ENCODE assay signal across 10 mouse cellular contexts in the genomic region with DNA sequence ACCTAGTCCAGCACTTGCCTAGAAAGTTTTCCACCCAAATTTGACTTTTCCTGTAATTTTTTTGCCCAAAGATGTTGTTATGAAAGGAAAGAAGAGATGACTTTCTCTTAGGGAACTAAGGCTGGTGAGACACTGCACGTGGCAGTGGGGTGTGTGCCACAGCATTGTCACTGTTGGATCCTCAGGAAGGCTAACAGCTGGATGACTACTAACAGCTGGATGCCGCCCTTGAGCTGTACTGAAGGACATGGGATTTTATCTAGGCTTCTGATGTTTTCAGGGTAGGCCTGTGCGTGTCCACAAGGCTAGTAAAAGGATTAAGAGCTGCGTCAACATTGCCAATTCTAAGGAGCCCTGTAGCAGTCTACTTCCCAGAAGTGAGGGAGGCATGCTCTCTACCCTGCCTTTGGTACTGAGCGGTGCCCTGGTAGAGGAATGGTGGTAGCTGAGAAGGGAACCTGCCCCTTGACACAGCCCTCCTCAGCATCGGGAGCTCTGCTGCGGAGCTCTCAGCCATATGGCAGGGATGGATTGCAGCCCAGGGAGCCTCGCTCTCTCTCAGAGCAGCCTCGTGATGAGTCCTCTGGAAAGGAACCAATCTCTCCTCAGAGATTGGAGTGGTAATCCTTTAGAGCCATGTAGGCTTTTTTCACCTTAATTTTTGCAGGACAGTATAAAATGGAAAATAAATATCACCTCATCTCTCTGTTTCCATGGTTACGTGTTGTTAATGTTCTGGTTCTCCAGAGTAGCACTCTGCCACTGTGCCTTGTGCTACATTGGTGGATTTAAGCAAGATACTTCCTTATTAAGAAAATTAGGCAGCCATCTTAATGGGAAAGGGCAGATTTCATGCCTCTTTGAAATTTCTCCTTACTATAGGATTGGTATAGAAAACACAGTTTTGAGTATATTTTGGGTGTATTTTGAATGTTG. TPM values are rescaled to one million over a fixed set of nuclear protein-coding genes. Genes with fewer than 3 reads are reported as not detected.
DNase-seq lines count a peak whose midpoint lies in the region; ATAC-seq and TF ChIP-seq lines count a peak whose summit lies in the region.
"Had no signal": no experiment of that assay in that cellular context is flagged by ENCODE, and none has a peak within 500 bp of the region (broad histone marks: within the 10 kb centered on the region; RNA-seq: fewer than 3 reads in every experiment).

No protein-coding gene starts in this region.

- H3K9me3 ChIP-seq in liver, embryonic 14.5 days (ENCODE audit: control insufficient read depth, low read length): no peaks in the 10 kb centered on the region
- H3K9me3 ChIP-seq: embryonic facial prominence, embryonic 15.5 days had no signal

- no peak for ATAC-seq in liver, embryonic 14.5 days (ENCODE audit: insufficient read depth)
- ATAC-seq: intestine, embryonic 16.5 days had no signal

- no peak overlapping the region for H3K4me3 ChIP-seq in liver, embryonic 14.5 days (ENCODE audit: insufficient read depth in 1 of 2, low read depth in 2 of 2, low read length in 2 of 2)
- no peak overlapping the region for H3K4me3 ChIP-seq in cerebellum, adult 2 months (replicated peaks; ENCODE audit: insufficient read depth, low read depth, low read length)
- H3K4me3 ChIP-seq in left cerebral cortex, adult 2 months: no peak overlapping the region
- H3K4me3 ChIP-seq: embryonic facial prominence, embryonic 15.5 days had no signal

- intact Hi-C loops in left cerebral cortex, adult 2 months (cut with DNase I): no loop called here

- peak overlapping the region; percentile 12; the same call in 1 of the 2 replicates for H3K27ac ChIP-seq in liver, embryonic 14.5 days
- H3K27ac ChIP-seq in cerebellum, adult 2 months (ENCODE audit: insufficient read depth, low read length): peak overlapping the region; percentile 96
- H3K27ac ChIP-seq in left cerebral cortex, adult 2 months: peak overlapping the region; percentile 69
- H3K27ac ChIP-seq: embryonic facial prominence, embryonic 15.5 days had no signal

- no peaks in the 10 kb centered on the region for H3K27me3 ChIP-seq in liver, embryonic 14.5 days (ENCODE audit: control insufficient read depth, insufficient read depth, low read length)
- no peaks in the 10 kb centered on the region for H3K27me3 ChIP-seq in cerebellum, adult 2 months (ENCODE audit: control insufficient read depth, insufficient read depth, low read length)
- H3K27me3 ChIP-seq: embryonic facial prominence, embryonic 15.5 days had no signal

- TF ChIP-seq CTCF in liver, embryonic 14.5 days (IDR thresholded peaks at IDR 0.05; ENCODE audit: low read depth): no peak
- no peak for TF ChIP-seq CTCF in cerebellum, adult 2 months (IDR thresholded peaks at IDR 0.05; ENCODE audit: borderline replicate concordance, insufficient read depth, low read depth, low read length)
- TF ChIP-seq CTCF in left cerebral cortex, adult 2 months (IDR thresholded peaks at IDR 0.05): no peak

- H3K4me1 ChIP-seq in liver, embryonic 14.5 days (replicated peaks; ENCODE audit: control insufficient read depth in 2 of 2, insufficient read depth in 2 of 2, low read length in 1 of 2): peaks cover 22 to 26% of the 10 kb centered on the region in 2 experiments
- peaks cover 28% of the 10 kb centered on the region for H3K4me1 ChIP-seq in cerebellum, adult 2 months (ENCODE audit: control insufficient read depth, insufficient read depth, low read length)

- no peak for TF ChIP-seq POLR2A in cerebellum, adult 2 months (IDR thresholded peaks at IDR 0.05; ENCODE audit: borderline replicate concordance, insufficient read depth, low read length)

- no peak for TF ChIP-seq EP300 in liver, embryonic 14.5 days (IDR thresholded peaks at IDR 0.05; ENCODE audit: low read depth)

- peaks cover 45% of the 10 kb centered on the region for H3K36me3 ChIP-seq in liver, embryonic 14.5 days (replicated peaks; ENCODE audit: control insufficient read depth, insufficient read depth, low read depth)

- no peak for DNase-seq in liver, embryonic 14.5 days (ENCODE audit: low read depth in 3 of 3, low spot score in 3 of 3)
- no peak for DNase-seq in liver
- DNase-seq in cerebellum, adult 2 months: peak; percentile 88 to 93
- peak; percentile 32 to 48 for DNase-seq in left cerebral cortex, adult 2 months (ENCODE audit: extremely low spot score in 1 of 2, low spot score in 2 of 2)
- DNase-seq in right cerebral cortex, postnatal 25 days: peak; percentile 59
- DNase-seq in lung, postnatal 36 days: no peak
- DNase-seq in embryo, embryonic 10.5 days (ENCODE audit: low spot score): no peak
- no peak for DNase-seq in urinary bladder, postnatal 14 days (ENCODE audit: low spot score)

- WGBS in liver, embryonic 14.5 days (ENCODE audit: insufficient replicate concordance): 78% methylated on average over 10 of the region's 10 CpGs
- WGBS in cerebellum, adult 2 months: 18% methylated on average over 10 of the region's 10 CpGs

- no peak overlapping the region for H3K9ac ChIP-seq in liver, embryonic 14.5 days (replicated peaks)
- H3K9ac ChIP-seq: embryonic facial prominence, embryonic 15.5 days had no signal

- no peak overlapping the region for H3K4me2 ChIP-seq in liver, embryonic 14.5 days (ENCODE audit: low read depth)
- H3K4me2 ChIP-seq: embryonic facial prominence, embryonic 15.5 days had no signal

RNA-seq across cellular contexts. Expression of a gene that starts 7.9 kb away (rescaled TPM):
- polyA plus RNA-seq in liver, embryonic 14.5 days (2012; rRNA removed): 14.9 and 16.1 TPM in 2 replicates
- 55.9 and 66.0 TPM in 2 replicates for polyA plus RNA-seq in liver, embryonic 14.5 days (2014; fragmentation: Nextera tagmentation; extraction: Ambion mirVana)
- polyA plus RNA-seq in cerebellum, adult 2 months (2012; rRNA removed): 96.5 and 99.1 TPM in 2 replicates
- total RNA-seq in left cerebral cortex, adult 2 months (2021): 100 to 1,000 TPM; 107 to 132 TPM

RNA-seq across cellular contexts. Expression of a gene that starts 48.5 kb away (rescaled TPM):
- 3.8 and 7.6 TPM in 2 replicates for polyA plus RNA-seq in liver, embryonic 14.5 days (2012; rRNA removed)
- 10.1 TPM in 2 replicates for polyA plus RNA-seq in liver, embryonic 14.5 days (2014; fragmentation: Nextera tagmentation; extraction: Ambion mirVana)
- polyA plus RNA-seq in cerebellum, adult 2 months (2012; rRNA removed): 25.9 and 26.2 TPM in 2 replicates
- total RNA-seq in left cerebral cortex, adult 2 months (2021): 10 to 100 TPM; 13.9 to 17.3 TPM

RNA-seq across cellular contexts. Expression of a gene that starts 53.6 kb away (rescaled TPM):
- 1.0 and 1.4 TPM in 2 replicates for polyA plus RNA-seq in liver, embryonic 14.5 days (2012; rRNA removed)
- 0.38 and 1.1 TPM in 2 replicates for polyA plus RNA-seq in liver, embryonic 14.5 days (2014; fragmentation: Nextera tagmentation; extraction: Ambion mirVana)
- 3.2 and 4.3 TPM in 2 replicates for polyA plus RNA-seq in cerebellum, adult 2 months (2012; rRNA removed)
- 1 to 10 TPM; 4.5 to 4.8 TPM for total RNA-seq in left cerebral cortex, adult 2 months (2021)

RNA-seq across cellular contexts. Expression of a gene that starts 53.7 kb away (rescaled TPM):
- polyA plus RNA-seq in liver, embryonic 14.5 days (2012; rRNA removed): 11.5 and 23.7 TPM in 2 replicates
- 35.9 and 40.4 TPM in 2 replicates for polyA plus RNA-seq in liver, embryonic 14.5 days (2014; fragmentation: Nextera tagmentation; extraction: Ambion mirVana)
- 66.3 and 72.1 TPM in 2 replicates for polyA plus RNA-seq in cerebellum, adult 2 months (2012; rRNA removed)
- total RNA-seq in left cerebral cortex, adult 2 months (2021): 10 to 100 TPM; 67.2 to 76.2 TPM

Comparison
In these comparisons a context has a peak if more than half of its experiments do, and no peak if none do; other contexts are left out.
1. DNase-seq: peak in cerebellum, adult 2 months (2 of 2), left cerebral cortex, adult 2 months (2 of 2) and right cerebral cortex, postnatal 25 days (single experiment); none in liver, embryonic 14.5 days (0 of 3), liver (single experiment), lung, postnatal 36 days (single experiment), embryo, embryonic 10.5 days (single experiment) and urinary bladder, postnatal 14 days (single experiment).
2. H3K27ac ChIP-seq: peak in every context shown above with its lines; median percentile 96 in cerebellum, adult 2 months; 69 in left cerebral cortex, adult 2 months; 12 in liver, embryonic 14.5 days.